Mouse (Mus musculus) CD4-positive helper T cell, adult 2 months (primary cell): ENCODE measurements around the gene Prrc2a.

ENCODE experiments used
- DNase-seq: peaks from one replicate; pipeline ENCODE4 v3.0.0-alpha.2; 2012; ENCODE audit warnings: low read depth, missing footprints, low spot score

The Prrc2a gene

GRCm38 (mm10) chr17:35164568-35165450 lies at the start of gene Prrc2a:
Prrc2a (minus strand) TSS chr17:35164897.
- peak; percentile 99 for DNase-seq

- no peak for DNase-seq
These were observed 48.4 kb upstream of the Prrc2a start for GRCm38 (mm10) chr17:35213071-35213470.

- DNase-seq: no peak
These were observed 45.9 kb upstream of the Prrc2a start for GRCm38 (mm10) chr17:35210593-35210992.

- peak; percentile 91 for DNase-seq
These were observed 45.3 kb upstream of the Prrc2a start for GRCm38 (mm10) chr17:35209785-35210535.

- no peak for DNase-seq
These were observed 40.7 kb upstream of the Prrc2a start for GRCm38 (mm10) chr17:35205380-35205769.

GRCm38 (mm10) chr17:35204494-35205379 lies 40.0 kb upstream of the Prrc2a start, which contains the start of gene Lta:
Lta (minus strand) TSS chr17:35205351.
- DNase-seq: peak; percentile 89

GRCm38 (mm10) chr17:35202442-35202841 lies 37.7 kb upstream of the Prrc2a start:
- DNase-seq: no peak

GRCm38 (mm10) chr17:35201787-35202186 lies 37.1 kb upstream of the Prrc2a start, which contains the start of gene Tnf:
Tnf (minus strand) TSS chr17:35202007.
- DNase-seq: peak; percentile 88

GRCm38 (mm10) chr17:35201128-35201527 lies 36.4 kb upstream of the Prrc2a start:
- peak; percentile 79 for DNase-seq

GRCm38 (mm10) chr17:35200398-35200797 lies 35.7 kb upstream of the Prrc2a start:
- peak; percentile 95 for DNase-seq

GRCm38 (mm10) chr17:35198946-35199345 lies 34.2 kb upstream of the Prrc2a start:
- DNase-seq: peak; percentile 9

- DNase-seq: peak; percentile 12
These were observed 33.3 kb upstream of the Prrc2a start for GRCm38 (mm10) chr17:35198029-35198428.

- peak; percentile 77 for DNase-seq
These were observed 32.4 kb upstream of the Prrc2a start for GRCm38 (mm10) chr17:35197126-35197525.

GRCm38 (mm10) chr17:35196321-35196641 lies 31.6 kb upstream of the Prrc2a start:
- peak; percentile 54 for DNase-seq

- peak; percentile 93 for DNase-seq
These were observed 31.1 kb upstream of the Prrc2a start for GRCm38 (mm10) chr17:35195631-35196320.

- peak; percentile 55 for DNase-seq
These were observed 30.3 kb upstream of the Prrc2a start for GRCm38 (mm10) chr17:35194844-35195630.

GRCm38 (mm10) chr17:35193881-35194843 lies 29.5 kb upstream of the Prrc2a start, which contains the start of gene Ltb:
Ltb (plus strand) TSS chr17:35194439.
- peak; percentile 85 for DNase-seq

- DNase-seq: no peak
These were observed 28.2 kb upstream of the Prrc2a start for GRCm38 (mm10) chr17:35192924-35193323.

GRCm38 (mm10) chr17:35191723-35192122 lies 27.0 kb upstream of the Prrc2a start:
- DNase-seq: no peak
